In the genomic region with DNA sequence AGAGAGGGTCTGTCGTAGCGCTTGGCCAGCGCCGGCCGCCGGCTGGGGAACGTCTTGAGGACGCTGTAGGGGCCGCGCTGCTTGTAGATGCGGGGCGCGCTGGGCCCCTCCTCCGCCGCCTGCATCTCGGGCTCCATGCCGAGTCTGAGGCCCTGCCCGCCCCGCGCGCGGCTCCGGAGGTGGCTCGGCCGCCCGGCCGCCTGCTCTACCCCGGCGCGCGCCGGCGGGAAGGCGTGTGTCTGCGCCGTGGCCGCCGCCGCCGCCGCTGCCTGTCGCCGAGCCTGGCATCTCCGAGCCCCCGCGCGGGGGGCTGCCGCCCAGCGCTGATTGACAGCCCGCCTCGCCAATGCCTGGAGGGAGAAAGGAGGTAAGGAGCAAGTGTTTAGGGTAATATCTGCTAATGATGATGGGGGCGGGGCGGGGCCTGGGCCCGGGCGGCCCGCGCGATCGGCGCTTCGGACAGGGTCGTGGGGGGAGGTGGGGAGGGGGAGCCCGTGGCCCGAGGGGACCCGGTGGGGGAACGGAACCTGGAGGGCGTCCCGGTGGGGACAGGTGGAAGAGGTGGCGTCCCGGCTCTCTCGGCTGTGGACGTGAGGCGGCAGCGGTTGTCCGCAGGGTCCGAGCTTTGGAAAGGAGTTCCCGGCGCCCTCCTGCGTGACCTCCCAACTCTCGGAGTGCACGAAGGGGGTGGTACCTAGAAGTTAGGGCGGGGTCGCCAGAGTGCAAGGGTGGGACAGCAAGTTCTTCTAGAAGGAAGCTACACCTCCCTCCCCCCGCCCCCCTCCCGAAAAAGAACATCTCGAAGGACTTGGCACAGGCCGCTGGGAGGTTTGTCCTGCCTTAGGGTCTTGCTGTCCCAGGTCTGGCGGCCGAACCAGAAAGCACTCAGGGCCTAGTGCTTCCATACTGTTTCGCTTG, we compare ENCODE assay signal across 9 mouse cellular contexts. TPM values are rescaled to one million over a fixed set of nuclear protein-coding genes. Genes with fewer than 3 reads are reported as not detected.
A peak's percentile ranks its signal among the peaks of the same experiment; 100 is the strongest.
DNase-seq lines count a peak whose midpoint lies in the region; ATAC-seq lines count a peak whose summit lies in the region.
"Had no signal": no experiment of that assay in that cellular context is flagged by ENCODE, and none has a peak within 500 bp of the region (broad histone marks: within the 10 kb centered on the region; RNA-seq: fewer than 3 reads in every experiment).

A gene (minus strand): TSS at position 868 of the 918 bp plus-strand sequence.

- H3K9ac ChIP-seq in embryonic facial prominence, embryonic 14.5 days (ENCODE audit: low read depth, low read length): peak within 1 kb of the TSS; percentile 72
- H3K9ac ChIP-seq in heart, embryonic 13.5 days: peak within 1 kb of the TSS; percentile 92
- H3K9ac ChIP-seq in liver, embryonic 13.5 days: peak within 1 kb of the TSS; percentile 61
- peak within 1 kb of the TSS; percentile 73 for H3K9ac ChIP-seq in neural tube, embryonic 11.5 days (ENCODE audit: low read length)
- peak within 1 kb of the TSS; percentile 22; the same call in 1 of the 2 replicates for H3K9ac ChIP-seq in stomach, embryonic 15.5 days

- H3K9me3 ChIP-seq in embryonic facial prominence, embryonic 14.5 days (ENCODE audit: control insufficient read depth, low read length): no peaks in the 10 kb centered on the region
- H3K9me3 ChIP-seq in heart, embryonic 13.5 days: no peaks in the 10 kb centered on the region
- no peaks in the 10 kb centered on the region for H3K9me3 ChIP-seq in liver, embryonic 13.5 days (replicated peaks)
- H3K9me3 ChIP-seq in neural tube, embryonic 11.5 days (ENCODE audit: control insufficient read depth, low read length): no peaks in the 10 kb centered on the region
- H3K9me3 ChIP-seq in stomach, embryonic 15.5 days: no peaks in the 10 kb centered on the region

- no peaks in the 10 kb centered on the region for H3K4me1 ChIP-seq in embryonic facial prominence, embryonic 14.5 days (ENCODE audit: control insufficient read depth, insufficient read depth, low read length)
- H3K4me1 ChIP-seq in heart, embryonic 13.5 days: peaks cover 35% of the 10 kb centered on the region
- peaks cover 16% of the 10 kb centered on the region for H3K4me1 ChIP-seq in liver, embryonic 13.5 days (replicated peaks)
- H3K4me1 ChIP-seq in neural tube, embryonic 11.5 days (ENCODE audit: control insufficient read depth, insufficient read depth, low read length): peaks cover 6% of the 10 kb centered on the region; the same call in 1 of the 2 replicates
- peaks cover 10% of the 10 kb centered on the region; the same call in 1 of the 2 replicates for H3K4me1 ChIP-seq in stomach, embryonic 15.5 days

- H3K4me3 ChIP-seq in embryonic facial prominence, embryonic 14.5 days (ENCODE audit: low read depth, low read length): peak within 1 kb of the TSS; percentile 70
- H3K4me3 ChIP-seq in heart, embryonic 13.5 days: peak within 1 kb of the TSS; percentile 85
- H3K4me3 ChIP-seq in liver, embryonic 13.5 days (replicated peaks): peak within 1 kb of the TSS; percentile 65
- peak within 1 kb of the TSS; percentile 69 for H3K4me3 ChIP-seq in neural tube, embryonic 11.5 days (ENCODE audit: low read depth, low read length)
- peak within 1 kb of the TSS; percentile 72 for H3K4me3 ChIP-seq in stomach, embryonic 15.5 days (replicated peaks)

- WGBS in embryonic facial prominence, embryonic 14.5 days: 3% methylated on average over 24 of the region's 90 CpGs
- WGBS in heart, embryonic 13.5 days: 1% methylated on average over 53 of the region's 90 CpGs
- WGBS in liver, embryonic 13.5 days (ENCODE audit: insufficient replicate concordance): 1% methylated on average over 80 of the region's 90 CpGs
- WGBS in neural tube, embryonic 11.5 days: under 1% methylated on average over 66 of the region's 90 CpGs
- 2% methylated on average over 69 of the region's 90 CpGs for WGBS in stomach, embryonic 15.5 days

- peaks cover 31% of the 10 kb centered on the region for H3K27me3 ChIP-seq in embryonic facial prominence, embryonic 14.5 days (replicated peaks; ENCODE audit: control insufficient read depth, insufficient read depth, low read length)
- 0 out of 2 replicates have a peak, but pooled peaks cover 3% of the 10 kb centered on the region for H3K27me3 ChIP-seq in heart, embryonic 13.5 days (replicated peaks)
- H3K27me3 ChIP-seq in liver, embryonic 13.5 days: peaks cover 58% of the 10 kb centered on the region
- peaks cover 12% of the 10 kb centered on the region for H3K27me3 ChIP-seq in neural tube, embryonic 11.5 days (ENCODE audit: control insufficient read depth, insufficient read depth, low read length)
- H3K27me3 ChIP-seq in stomach, embryonic 15.5 days (replicated peaks): peaks cover 15% of the 10 kb centered on the region
- H3K27me3 ChIP-seq: CH12.LX had no signal

- H3K4me2 ChIP-seq in embryonic facial prominence, embryonic 14.5 days (ENCODE audit: low read depth, low read length): peak within 1 kb of the TSS; percentile 91
- peak within 1 kb of the TSS; percentile 75 for H3K4me2 ChIP-seq in heart, embryonic 13.5 days
- H3K4me2 ChIP-seq in liver, embryonic 13.5 days: peak within 1 kb of the TSS; percentile 78
- H3K4me2 ChIP-seq in neural tube, embryonic 11.5 days (ENCODE audit: low read depth): peak within 1 kb of the TSS; percentile 78
- H3K4me2 ChIP-seq in stomach, embryonic 15.5 days: peak within 1 kb of the TSS; percentile 91

- DNase-seq in urinary bladder, adult 18-20 months (ENCODE audit: low spot score in 2 of 2): peak; percentile 26 to 56
- no peak for DNase-seq in urinary bladder, postnatal 10 days (ENCODE audit: low spot score)
- peak; percentile 88 for DNase-seq in embryonic facial prominence, embryonic 14.5 days (ENCODE audit: low spot score)
- peak; percentile 85 for DNase-seq in kidney, postnatal 10 days
- peak; percentile 47 for DNase-seq in liver, embryonic 13.5 days
- peak; percentile 89 for DNase-seq in neural tube, embryonic 11.5 days (ENCODE audit: low spot score)

- ATAC-seq in embryonic facial prominence, embryonic 14.5 days (ENCODE audit: low read depth): peak; percentile 82
- ATAC-seq in heart, embryonic 13.5 days (ENCODE audit: extremely low read depth, insufficient number of reproducible peaks, low FRiP score, low TSS enrichment): peak; percentile 62
- ATAC-seq in liver, embryonic 13.5 days (ENCODE audit: low read depth): peak; percentile 59
- peak; percentile 80 for ATAC-seq in neural tube, embryonic 11.5 days (ENCODE audit: insufficient read depth, low FRiP score, low TSS enrichment)
- ATAC-seq in stomach, embryonic 15.5 days (ENCODE audit: insufficient read depth, low FRiP score, low read depth): peak; percentile 67

- H3K27ac ChIP-seq in embryonic facial prominence, embryonic 14.5 days (replicated peaks; ENCODE audit: low read depth, low read length): no peak within 1 kb of the TSS
- H3K27ac ChIP-seq in heart, embryonic 13.5 days (replicated peaks): peak within 1 kb of the TSS; percentile 88
- no peak within 1 kb of the TSS for H3K27ac ChIP-seq in liver, embryonic 13.5 days
- H3K27ac ChIP-seq in neural tube, embryonic 11.5 days (ENCODE audit: low read depth, low read length): peak within 1 kb of the TSS; percentile 44; the same call in 1 of the 2 replicates
- no peak within 1 kb of the TSS for H3K27ac ChIP-seq in stomach, embryonic 15.5 days

- no peaks in the 10 kb centered on the region for H3K36me3 ChIP-seq in embryonic facial prominence, embryonic 14.5 days (ENCODE audit: control insufficient read depth, insufficient read depth, low read length)
- H3K36me3 ChIP-seq in heart, embryonic 13.5 days: no peaks in the 10 kb centered on the region
- H3K36me3 ChIP-seq in liver, embryonic 13.5 days: no peaks in the 10 kb centered on the region
- no peaks in the 10 kb centered on the region for H3K36me3 ChIP-seq in neural tube, embryonic 11.5 days (ENCODE audit: control insufficient read depth, insufficient read depth, low read length)
- no peaks in the 10 kb centered on the region for H3K36me3 ChIP-seq in stomach, embryonic 15.5 days

RNA-seq across cellular contexts. Expression of the gene that starts here (rescaled TPM):
- 4.1 and 4.3 TPM in 2 replicates for polyA plus RNA-seq in embryonic facial prominence, embryonic 14.5 days (2014; fragmentation: Nextera tagmentation; extraction: Ambion mirVana)
- polyA plus RNA-seq in heart, embryonic 13.5 days (2015; fragmentation: Nextera tagmentation; extraction: Ambion mirVana): 13.9 and 15.6 TPM in 2 replicates
- polyA plus RNA-seq in liver, embryonic 13.5 days (2015; fragmentation: Nextera tagmentation; extraction: Ambion mirVana): 0.81 and 1.0 TPM in 2 replicates
- polyA plus RNA-seq in neural tube, embryonic 11.5 days (2014; fragmentation: Nextera tagmentation; extraction: Ambion mirVana): 10.0 and 10.8 TPM in 2 replicates
- polyA plus RNA-seq in stomach, embryonic 15.5 days (2015; fragmentation: Nextera tagmentation; extraction: Ambion mirVana): 2.8 and 3.0 TPM in 2 replicates

Comparison
In these comparisons a context has a peak if more than half of its experiments do, and no peak if none do; other contexts are left out.
1. H3K27ac ChIP-seq: peak in heart, embryonic 13.5 days (single experiment) and neural tube, embryonic 11.5 days (single experiment); none in embryonic facial prominence, embryonic 14.5 days (single experiment), liver, embryonic 13.5 days (single experiment) and stomach, embryonic 15.5 days (single experiment).
2. H3K9ac ChIP-seq: peak in every context shown above with its lines; median percentile 92 in heart, embryonic 13.5 days; 73 in neural tube, embryonic 11.5 days; 72 in embryonic facial prominence, embryonic 14.5 days; 61 in liver, embryonic 13.5 days; 22 in stomach, embryonic 15.5 days.
3. Peak in every context shown above with its lines, with median percentiles within 50 percentile points of each other: ATAC-seq, H3K4me2 ChIP-seq and H3K4me3 ChIP-seq.